Mouse (Mus musculus) kidney, postnatal 0 days (tissue): Measurements from ENCODE around the gene Siah3. TPM values are rescaled to one million over a fixed set of nuclear protein-coding genes. Genes with fewer than 3 reads are reported as not detected.

Source experiments
- ATAC-seq: fragments of 200-750 bp; cut with Nextera tagmentation; replicated peaks from 2 replicates; pipeline ENCODE4 v1.8.0; 2017; ENCODE audit warnings: low read depth, moderate number of reproducible peaks, moderate TSS enrichment, moderate library complexity; ENCODE audit not compliant: low FRiP score
- DNase-seq: peaks from one replicate; pipeline ENCODE4 v3.0.0-alpha.2; 2016; ENCODE audit warnings: low spot score
- H3K27ac ChIP-seq: fragments of 300-500 bp; sonication (generic); 2 replicates; pipeline ENCODE4 v1.5.1; 2014; ENCODE audit warnings: mild to moderate bottlenecking
- H3K27me3 ChIP-seq: fragments of 300-500 bp; sonication (generic); 2 replicates; pipeline ENCODE4 v1.6.1; 2014; ENCODE audit warnings: low read length, mixed read lengths; ENCODE audit not compliant: insufficient read depth
- H3K36me3 ChIP-seq: fragments of 300-500 bp; sonication (generic); 2 replicates; pipeline ENCODE4 v1.6.1; 2014; ENCODE audit warnings: low read length, mixed read lengths; ENCODE audit not compliant: insufficient read depth
- H3K4me1 ChIP-seq: fragments of 300-500 bp; sonication (generic); replicated peaks from 2 replicates; pipeline ENCODE4 v1.6.1; 2014; ENCODE audit warnings: antibody characterized with exemption, low read length, mixed read lengths; ENCODE audit not compliant: insufficient read depth
- H3K4me2 ChIP-seq: fragments of 300-500 bp; sonication (generic); 2 replicates; pipeline ENCODE4 v1.6.1; 2014; ENCODE audit warnings: mild to moderate bottlenecking, low read length, moderate library complexity, mixed read lengths
- H3K4me3 ChIP-seq: fragments of 300-500 bp; sonication (generic); replicated peaks from 2 replicates; pipeline ENCODE4 v1.5.1; 2014; ENCODE audit warnings: low read depth, low read length
- H3K9ac ChIP-seq: fragments of 300-500 bp; sonication (generic); 2 replicates; pipeline ENCODE4 v1.6.1; 2014; ENCODE audit warnings: low read depth, low read length
- H3K9me3 ChIP-seq: fragments of 300-500 bp; sonication (generic); replicated peaks from 2 replicates; pipeline ENCODE4 v1.6.1; 2016; ENCODE audit warnings: low read length, inconsistent platforms, mixed read lengths
- CTCF ChIP-seq: IDR thresholded peaks from 2 replicates; pipeline ENCODE4 v1.5.1; 2016; ENCODE audit warnings: antibody characterized with exemption, low read depth, mild to moderate bottlenecking, moderate library complexity
- WGBS: fragments of 180-500 bp; shearing (Covaris S2); extraction: QIAGEN DNeasy Blood & Tissue Kit; methylation state at CpG from one replicate; pipeline ENCODE4 v1.1.7; 2014; 5-methylcytosine and 5-hydroxymethylcytosine counted together
- polyA plus RNA-seq: library from polyadenylated mRNA; unstranded; fragments of >200 nt; fragmentation: Nextera tagmentation; extraction: Ambion mirVana; gene quantifications from 2 replicates; pipeline ENCODE4 v1.2.1, GENCODE M21; 2015

Siah3 gene
- polyA plus RNA-seq, 1 experiment from 2014 or later = 0.03 TPM

GRCm38 (mm10) chr14:75501501-75501990, 45.8 kb downstream of the Siah3 start:
- no peak for TF ChIP-seq CTCF
- H3K4me1 ChIP-seq = no peaks in the 10 kb centered on the region
- DNase-seq (peak; percentile 72), ATAC-seq (peak; percentile 29; the same call in 1 of the 2 replicates)
- no peak overlapping the region for H3K4me2 ChIP-seq
- no peaks in the 10 kb centered on the region for H3K9me3 ChIP-seq
- 19% methylated on average over 3 of the region's 3 CpGs for WGBS
- H3K27me3 ChIP-seq = no peaks in the 10 kb centered on the region
- H3K36me3 ChIP-seq = no peaks in the 10 kb centered on the region
- no peak overlapping the region for H3K27ac ChIP-seq
- no peak overlapping the region for H3K4me3 ChIP-seq
- H3K9ac ChIP-seq = no peak overlapping the region

- Histone ChIP-seq H3K4me2 (no peak overlapping the region), H3K9me3 (no peaks in the 10 kb centered on the region), H3K4me3 (no peak overlapping the region), H3K4me1 (no peaks in the 10 kb centered on the region), H3K27ac (no peak overlapping the region), H3K9ac (no peak overlapping the region), H3K36me3 (no peaks in the 10 kb centered on the region), H3K27me3 (no peaks in the 10 kb centered on the region)
- 22% methylated on average over 8 of the region's 8 CpGs for WGBS
- DNase-seq (peak; percentile 47), ATAC-seq (no peak)
- no peak for TF ChIP-seq CTCF
Observed at GRCm38 (mm10) chr14:75502446-75502845, 46.7 kb downstream of the Siah3 start.

GRCm38 (mm10) chr14:75504255-75504654, 48.5 kb downstream of the Siah3 start:
- Histone ChIP-seq H3K9me3 (no peaks in the 10 kb centered on the region), H3K4me3 (no peak overlapping the region), H3K27ac (no peak overlapping the region), H3K4me2 (no peak overlapping the region), H3K36me3 (no peaks in the 10 kb centered on the region), H3K27me3 (no peaks in the 10 kb centered on the region), H3K9ac (no peak overlapping the region), H3K4me1 (no peaks in the 10 kb centered on the region)
- TF ChIP-seq CTCF = no peak
- WGBS = 55% methylated on average over 2 of the region's 2 CpGs
- ATAC-seq (no peak), DNase-seq (no peak)

GRCm38 (mm10) chr14:75505126-75505840, 49.5 kb downstream of the Siah3 start:
- no peaks in the 10 kb centered on the region for H3K9me3 ChIP-seq
- H3K9ac ChIP-seq = no peak overlapping the region
- TF ChIP-seq CTCF = no peak
- no peak overlapping the region for H3K4me3 ChIP-seq
- no peaks in the 10 kb centered on the region for H3K4me1 ChIP-seq
- H3K27me3 ChIP-seq = no peaks in the 10 kb centered on the region
- H3K36me3 ChIP-seq = no peaks in the 10 kb centered on the region
- no peak for DNase-seq
- H3K4me2 ChIP-seq = no peak overlapping the region
- no peak overlapping the region for H3K27ac ChIP-seq
- ATAC-seq = no peak
- WGBS = 40% methylated on average over 8 of the region's 8 CpGs

- no peaks in the 10 kb centered on the region for H3K9me3 ChIP-seq
- no peak for ATAC-seq
- no peak overlapping the region for H3K4me3 ChIP-seq
- no peak overlapping the region for H3K9ac ChIP-seq
- WGBS = 76% methylated on average over 3 of the region's 3 CpGs
- H3K27ac ChIP-seq = no peak overlapping the region
- no peak for DNase-seq
- H3K27me3 ChIP-seq = no peaks in the 10 kb centered on the region
- H3K36me3 ChIP-seq = no peaks in the 10 kb centered on the region
- no peak for TF ChIP-seq CTCF
- no peaks in the 10 kb centered on the region for H3K4me1 ChIP-seq
- no peak overlapping the region for H3K4me2 ChIP-seq
Observed at GRCm38 (mm10) chr14:75506246-75506645, 50.5 kb downstream of the Siah3 start.

GRCm38 (mm10) chr14:75510125-75510524, 54.3 kb downstream of the Siah3 start:
- ATAC-seq = no peak

More at GRCm38 (mm10) chr14:75510125-75510524, 54.3 kb downstream of the Siah3 start:
- no peaks in the 10 kb centered on the region for H3K36me3 ChIP-seq
- H3K9me3 ChIP-seq = no peaks in the 10 kb centered on the region
- H3K27ac ChIP-seq = no peak overlapping the region
- no peak overlapping the region for H3K9ac ChIP-seq
- H3K4me3 ChIP-seq = no peak overlapping the region
- TF ChIP-seq CTCF = no peak
- no peaks in the 10 kb centered on the region for H3K4me1 ChIP-seq
- no peak overlapping the region for H3K4me2 ChIP-seq
- 73% methylated on average over 6 of the region's 6 CpGs for WGBS
- no peaks in the 10 kb centered on the region for H3K27me3 ChIP-seq
- DNase-seq = no peak
